Mouse (Mus musculus) brain, embryonic 14.5 days (tissue): ENCODE measurements at regions not wholly inside any gene's neighbourhood (a gene's known extent, or its start where the extent isn't known, plus 50 kb on each side); places are given as distances from the start of the nearest gene placed in this dataset.

ENCODE experiments used
- DNase-seq: peaks from one replicate; pipeline ENCODE4 v3.0.0-alpha.2; 2011; ENCODE audit warnings: low read depth
- CTCF ChIP-seq: fragments of 200-500 bp; IDR thresholded peaks from 2 replicates; pipeline ENCODE4 v1.5.1; 2012; ENCODE audit warnings: inconsistent platforms, mild to moderate bottlenecking, moderate library complexity, borderline replicate concordance; ENCODE audit not compliant: insufficient read depth, insufficient read length; ENCODE audit errors: extremely low read depth
- POLR2A ChIP-seq: fragments of 200-500 bp; IDR thresholded peaks from 2 replicates; pipeline ENCODE4 v1.6.1; 2012; ENCODE audit warnings: mild to moderate bottlenecking, inconsistent platforms, borderline replicate concordance; ENCODE audit not compliant: poor library complexity, insufficient read depth, insufficient read length, severe bottlenecking; ENCODE audit errors: extremely low read depth

- TF ChIP-seq POLR2A = no peak
- no peak for TF ChIP-seq CTCF
- no peak for DNase-seq
Measured at GRCm38 (mm10) chr1:146955688-146956214, 461.2 kb downstream of the Brinp3 start.

DNA sequence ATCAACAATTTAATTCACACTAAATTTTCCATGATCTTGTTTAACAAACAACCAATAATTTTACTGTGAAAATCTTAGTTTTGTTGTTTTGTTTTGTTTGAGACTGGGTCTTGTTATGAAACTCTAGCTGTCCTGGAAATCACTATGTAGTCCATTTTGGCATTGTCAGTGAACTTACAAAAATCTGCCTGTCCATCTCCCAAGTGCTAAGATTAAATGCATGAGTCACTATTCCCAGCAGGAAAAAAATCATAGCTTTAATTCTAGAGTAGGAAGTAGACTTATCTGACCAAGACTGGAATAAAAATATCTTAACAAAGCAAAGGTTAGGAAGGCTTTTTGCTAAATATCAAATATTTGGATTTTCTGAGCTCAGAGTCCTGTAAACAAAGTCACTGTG, 461.8 kb downstream of the Brinp3 start:
- DNase-seq = no peak
- TF ChIP-seq POLR2A (no peak), CTCF (no peak)

DNA sequence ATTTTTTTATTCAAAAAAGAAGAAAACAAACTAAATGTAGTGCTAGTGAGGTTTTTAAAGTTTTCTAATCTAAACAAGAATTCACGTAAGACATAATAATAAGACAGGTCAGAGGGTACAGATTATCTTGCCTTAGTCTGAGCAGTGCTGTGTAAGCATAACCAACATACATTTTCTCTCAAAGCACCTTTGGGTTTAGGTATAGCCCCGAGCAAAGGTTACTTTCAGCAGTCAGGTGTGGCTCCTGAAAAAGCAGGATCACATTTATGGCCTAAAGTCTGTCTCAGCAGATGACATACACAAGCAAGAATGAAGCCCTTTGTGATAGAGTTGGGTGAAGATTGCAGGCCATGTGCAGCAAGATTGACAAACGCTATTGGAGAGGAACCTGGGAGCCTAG, 465.9 kb downstream of the Brinp3 start:
- TF ChIP-seq POLR2A = no peak
- no peak for TF ChIP-seq CTCF
- no peak for DNase-seq

DNA sequence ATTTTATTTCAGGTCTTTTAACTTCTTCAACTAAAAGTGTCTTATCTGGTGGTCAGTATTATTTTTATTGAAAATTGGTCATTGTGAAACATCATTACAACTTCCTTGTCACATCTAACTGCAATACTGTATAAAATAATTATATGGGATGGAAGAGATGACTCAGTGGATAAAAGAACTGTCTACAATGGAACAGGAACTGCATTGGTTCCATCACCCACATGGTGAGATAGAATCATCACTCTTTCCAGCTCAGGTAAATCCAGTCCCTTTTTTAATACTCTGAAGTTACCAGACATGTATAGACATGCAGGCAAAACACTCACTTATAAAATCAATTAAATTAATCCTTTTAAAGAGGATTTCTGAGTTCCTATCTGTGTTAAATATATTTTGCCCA, 473.0 kb downstream of the Brinp3 start:
- DNase-seq = no peak
- TF ChIP-seq POLR2A (no peak), CTCF (no peak)

GRCm38 (mm10) chr1:146967993-146968392, 473.4 kb downstream of the Brinp3 start:
- no peak for TF ChIP-seq CTCF
- no peak for TF ChIP-seq POLR2A
- DNase-seq = no peak

DNA sequence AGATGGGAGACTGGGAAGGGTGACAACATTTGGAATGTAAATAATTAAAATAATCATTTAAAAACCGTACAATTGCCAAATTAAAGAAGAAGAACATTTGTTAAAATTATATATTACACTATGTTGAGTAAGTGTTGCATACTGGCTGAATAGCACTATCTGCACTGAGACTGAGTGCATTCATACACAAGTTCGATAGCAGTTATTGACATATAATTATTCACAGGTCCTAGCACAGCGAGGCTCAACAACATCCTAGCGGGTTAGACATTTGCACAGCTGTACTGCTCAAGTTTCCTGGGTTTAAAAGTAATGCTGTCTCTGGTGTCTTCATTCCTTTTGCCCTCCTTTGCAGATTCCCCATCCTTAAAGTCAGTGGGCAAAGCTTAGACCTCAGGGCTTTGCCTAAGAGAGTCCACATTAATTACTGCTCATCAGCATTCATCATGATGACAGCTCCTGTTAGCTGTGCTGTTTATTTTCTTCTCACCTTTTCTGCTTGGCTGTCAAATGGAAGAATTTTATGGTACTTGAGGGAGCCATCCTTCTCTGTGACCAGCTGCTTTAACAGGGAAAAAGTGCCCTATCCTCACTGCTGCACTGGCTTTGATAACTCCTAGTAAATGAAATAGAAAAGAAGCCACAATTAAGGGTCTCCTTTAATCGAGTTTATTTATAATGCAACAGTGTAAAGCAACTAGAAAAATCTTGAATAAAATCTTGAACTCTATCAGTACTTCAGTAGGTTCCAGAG, 489.1 kb downstream of the Brinp3 start:
- no peak for TF ChIP-seq CTCF
- no peak for TF ChIP-seq POLR2A
- DNase-seq = peak; percentile 45

DNA sequence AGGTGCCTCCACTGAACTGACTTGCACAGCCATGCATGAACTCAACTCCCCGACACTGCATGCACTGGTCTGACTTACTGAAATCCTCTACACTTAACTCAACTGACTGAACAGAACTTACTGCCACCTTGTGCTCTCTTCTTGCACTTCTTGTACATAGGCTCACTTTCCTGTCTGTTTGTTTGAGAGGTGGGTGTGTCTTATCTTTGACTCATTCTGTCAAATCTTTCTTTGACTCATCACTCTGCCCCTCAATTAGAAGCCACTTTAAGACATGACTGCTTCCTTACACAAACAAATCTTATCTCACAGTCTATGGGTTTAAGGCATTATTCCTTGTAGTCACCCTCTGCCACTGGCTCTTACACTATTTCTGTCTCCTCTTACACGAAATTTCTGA, 505.5 kb downstream of the Brinp3 start:
- DNase-seq = no peak
- TF ChIP-seq POLR2A = no peak
- TF ChIP-seq CTCF = no peak

DNA sequence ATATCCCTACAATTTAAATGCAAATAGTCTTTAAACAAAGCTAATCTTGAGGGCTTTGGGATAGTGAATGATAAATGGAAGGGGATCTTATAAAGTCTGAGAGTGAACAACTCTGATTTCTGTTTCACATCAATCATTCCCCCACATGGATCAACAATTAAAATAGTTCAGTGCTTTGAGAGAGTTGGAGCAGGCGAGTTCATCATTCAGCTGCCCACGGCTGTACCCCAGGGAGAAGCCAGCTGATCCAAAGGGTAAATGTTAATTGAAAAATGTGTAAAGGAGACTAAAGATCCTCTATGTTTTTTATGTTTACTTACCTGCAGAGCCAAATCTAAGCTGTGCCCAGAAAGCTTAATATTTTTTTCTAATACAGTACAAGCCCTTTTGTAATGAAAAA, 553.2 kb downstream of the Brinp3 start:
- no peak for TF ChIP-seq POLR2A
- no peak for TF ChIP-seq CTCF
- DNase-seq = peak; percentile 19

- DNase-seq = no peak
- TF ChIP-seq CTCF (no peak), POLR2A (no peak)
Measured at GRCm38 (mm10) chr1:147058504-147058903, 563.9 kb downstream of the Brinp3 start.

DNA sequence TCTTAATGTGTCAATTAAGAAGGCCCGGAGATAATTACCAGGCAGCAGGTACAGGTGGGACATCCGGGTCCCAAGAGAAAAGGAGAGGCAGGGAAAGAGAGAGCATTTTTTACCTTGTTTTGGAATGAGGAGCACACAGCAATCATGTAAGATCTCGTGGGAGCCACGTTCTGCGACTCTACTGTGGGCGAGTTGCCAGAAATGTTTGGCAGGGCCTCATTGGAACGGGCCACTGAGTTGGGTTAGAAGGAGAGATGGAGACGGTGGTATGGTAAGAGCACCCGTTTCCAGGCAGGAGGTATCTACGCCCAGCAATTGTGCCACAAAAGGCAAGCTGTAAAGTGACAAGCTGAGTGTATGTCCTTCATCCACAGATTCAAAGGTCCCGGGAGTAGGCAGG, 579.6 kb downstream of the Brinp3 start:
- no peak for DNase-seq

DNA sequence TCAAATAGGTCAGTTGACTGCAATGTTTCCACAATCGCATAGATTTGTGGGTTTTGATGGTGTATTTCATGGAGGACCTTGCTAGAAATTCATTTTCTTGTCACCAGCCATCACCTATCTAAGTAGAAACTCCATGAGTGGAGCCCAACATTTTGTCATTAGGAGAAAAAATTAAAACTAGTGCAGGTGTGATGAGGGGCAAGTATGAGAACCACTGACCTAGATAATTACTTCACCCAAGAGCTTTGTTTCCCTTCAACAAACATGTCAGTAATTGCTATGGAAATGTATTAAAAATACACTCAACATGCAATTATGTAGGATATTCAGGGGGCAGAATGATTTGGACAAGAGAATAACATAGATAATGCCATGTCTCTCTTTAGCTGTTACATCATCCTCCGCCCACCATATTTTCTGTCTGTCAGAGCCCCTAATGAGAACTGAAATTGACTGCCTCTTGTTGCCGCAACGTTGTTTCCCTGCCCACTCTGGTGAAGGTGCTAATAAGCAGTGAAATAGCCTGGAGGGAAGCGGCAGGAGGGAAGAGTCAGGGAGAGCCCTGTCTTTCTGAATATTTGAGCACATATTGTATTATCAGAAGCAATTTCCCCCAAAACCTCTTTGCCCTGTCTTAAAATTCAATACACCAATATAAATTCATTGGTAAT, 589.7 kb downstream of the Brinp3 start:
- no peak for TF ChIP-seq CTCF
- no peak for TF ChIP-seq POLR2A
- DNase-seq = peak; percentile 80

More for the DNA sequence above, 579.6 kb downstream of the Brinp3 start:
- TF ChIP-seq POLR2A = no peak
- TF ChIP-seq CTCF = no peak
